Mouse (Mus musculus) c-Kit-positive CD71-positive TER-119-positive erythroid progenitor cells, embryonic 14.5 days (primary cell): ENCODE data around the gene Krtap4-2.

ENCODE experiments used
- DNase-seq: peaks from one replicate; pipeline ENCODE4 v3.0.0-alpha.2; 2013; ENCODE audit warnings: low spot score

The Krtap4-2 gene

DNA sequence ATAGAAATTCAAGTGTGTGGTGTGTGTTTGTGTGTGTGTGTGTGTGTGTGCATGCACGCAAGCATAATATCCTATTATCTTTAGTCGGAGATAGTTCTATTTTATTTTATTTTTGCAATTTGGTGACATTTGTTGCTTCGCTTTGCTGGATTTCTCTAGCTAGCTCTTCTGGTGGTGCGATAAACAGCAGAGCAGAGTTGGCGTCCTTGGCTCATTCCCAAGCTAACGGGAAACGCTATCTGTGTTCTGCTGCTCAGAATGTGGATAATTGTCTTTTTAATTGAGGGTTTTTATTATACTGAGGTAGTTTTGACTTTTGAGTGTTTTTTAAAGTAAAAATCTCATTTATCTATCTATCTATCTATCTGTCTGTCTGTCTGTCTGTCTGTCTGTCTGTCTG lies 49.8 kb downstream of the Krtap4-2 start:
- DNase-seq: no peak
